Mouse (Mus musculus): Measurements from ENCODE around the gene Kcne3.

Kcne3 gene

GRCm38 (mm10) chr7:100176269-100176668 is at the start of gene Kcne3:
TSS of gene Kcne3 (plus strand) at chr7:100176502.
- DNase-seq, result no peak

GRCm38 (mm10) chr7:100126514-100126913 is 49.8 kb upstream of the Kcne3 start:
- no peak for DNase-seq

GRCm38 (mm10) chr7:100128262-100129041 is 47.9 kb upstream of the Kcne3 start:
- DNase-seq, result no peak

- DNase-seq, result no peak
Observed at GRCm38 (mm10) chr7:100130592-100130991, 45.7 kb upstream of the Kcne3 start.

GRCm38 (mm10) chr7:100132379-100132778 is 43.9 kb upstream of the Kcne3 start:
- DNase-seq, result no peak

- no peak for DNase-seq
Observed at GRCm38 (mm10) chr7:100137038-100137437, 39.3 kb upstream of the Kcne3 start.

- no peak for DNase-seq
Observed at GRCm38 (mm10) chr7:100138075-100138474, 38.2 kb upstream of the Kcne3 start.

GRCm38 (mm10) chr7:100140591-100140990 is 35.7 kb upstream of the Kcne3 start:
- DNase-seq, result no peak

GRCm38 (mm10) chr7:100148586-100148985 is 27.7 kb upstream of the Kcne3 start:
- DNase-seq, result no peak

- no peak for DNase-seq
Observed at GRCm38 (mm10) chr7:100150086-100150485, 26.2 kb upstream of the Kcne3 start.

GRCm38 (mm10) chr7:100150626-100151025 is 25.7 kb upstream of the Kcne3 start:
- no peak for DNase-seq

- DNase-seq, result no peak
Observed at GRCm38 (mm10) chr7:100157669-100158068, 18.6 kb upstream of the Kcne3 start.

GRCm38 (mm10) chr7:100159105-100159841 is 17.0 kb upstream of the Kcne3 start, which contains the start of gene Lipt2:
TSS of gene Lipt2 (plus strand) at chr7:100159277.
- peak; percentile 86 to 89 for DNase-seq

GRCm38 (mm10) chr7:100160006-100160405 is 16.3 kb upstream of the Kcne3 start:
- DNase-seq, result no peak

GRCm38 (mm10) chr7:100163506-100163905 is 12.8 kb upstream of the Kcne3 start:
- DNase-seq, result no peak

- DNase-seq, result no peak
Observed at GRCm38 (mm10) chr7:100168654-100169053, 7.6 kb upstream of the Kcne3 start.

GRCm38 (mm10) chr7:100170756-100171155 is 5.5 kb upstream of the Kcne3 start:
- DNase-seq, result no peak

- peak; percentile 41 to 54 for DNase-seq
Observed at GRCm38 (mm10) chr7:100178016-100178890, 2.0 kb downstream of the Kcne3 start.

- DNase-seq, result no peak
Observed at GRCm38 (mm10) chr7:100178891-100179233, 2.6 kb downstream of the Kcne3 start.

GRCm38 (mm10) chr7:100179394-100179793 is 3.1 kb downstream of the Kcne3 start:
- no peak for DNase-seq

GRCm38 (mm10) chr7:100179836-100180407 is 3.6 kb downstream of the Kcne3 start:
- DNase-seq, result no peak

- no peak for DNase-seq
Observed at GRCm38 (mm10) chr7:100181176-100181575, 4.9 kb downstream of the Kcne3 start.

- no peak for DNase-seq
Observed at GRCm38 (mm10) chr7:100181614-100182013, 5.3 kb downstream of the Kcne3 start.
